Mouse (Mus musculus): ENCODE measurements around the gene Btbd1. TPM values are rescaled to one million over a fixed set of nuclear protein-coding genes. Genes with fewer than 3 reads are reported as not detected.

Gene Btbd1
- polyA plus RNA-seq, 1 experiment from 2014 or later, result 134 TPM

DNA sequence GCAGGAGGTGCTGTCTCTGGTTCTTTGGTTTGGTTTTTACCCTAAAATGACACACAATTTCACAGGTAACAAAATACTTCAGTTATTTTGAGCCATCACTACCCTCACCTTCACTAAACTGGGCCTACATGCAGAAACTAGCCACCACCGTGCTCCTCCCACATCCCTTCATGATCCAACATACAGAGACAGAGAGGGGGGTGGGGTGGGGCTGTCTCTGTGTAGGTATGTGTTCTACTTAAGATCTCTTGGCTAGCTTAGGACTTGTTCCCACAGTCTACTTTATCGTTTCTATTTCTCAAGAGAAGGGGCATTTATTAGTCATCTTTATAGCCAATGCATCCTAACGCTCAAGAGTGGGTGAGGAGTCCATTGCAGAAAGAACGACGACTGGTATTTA, 40.7 kb downstream of the Btbd1 start:
- DNase-seq, result peak; percentile 58
- 2% methylated on average over 5 of the region's 5 CpGs for WGBS

DNA sequence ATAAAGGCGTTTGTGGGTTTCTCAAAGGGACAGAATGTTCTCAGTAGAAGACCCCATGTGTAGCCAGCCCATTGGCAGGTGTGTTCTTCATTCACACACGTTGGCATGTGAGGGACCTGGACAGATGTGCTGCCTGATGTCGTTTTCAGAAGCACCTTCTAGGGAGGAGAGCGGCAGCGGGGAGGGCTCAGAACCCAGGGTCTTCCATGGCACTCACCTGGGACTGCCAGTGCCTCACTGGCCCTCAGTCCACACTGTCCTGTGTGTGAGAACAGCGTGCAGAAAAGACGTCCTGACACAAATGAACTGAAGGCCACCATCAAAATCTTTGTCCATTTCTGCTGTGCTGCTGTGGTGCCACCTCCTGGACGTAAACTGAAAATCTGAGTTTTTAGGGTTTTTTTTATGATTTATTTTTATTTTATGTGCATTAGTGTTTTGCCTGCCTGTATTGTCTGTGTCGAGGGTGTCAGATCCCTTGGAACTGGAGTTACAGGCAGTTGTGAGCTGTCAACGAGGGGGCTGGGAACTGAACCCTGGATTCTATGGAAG, 51.5 kb downstream of the Btbd1 start:
- no peaks in the 10 kb centered on the region for H3K9me3 ChIP-seq (ENCODE audit: control insufficient read depth, low read length)
- H3K4me3 ChIP-seq (replicated peaks; ENCODE audit: low read depth, low read length), result no peak overlapping the region
- no peak overlapping the region for H3K9ac ChIP-seq (replicated peaks; ENCODE audit: low read length)
- no peak overlapping the region for H3K4me2 ChIP-seq (ENCODE audit: low read length)
- WGBS, result 80% methylated on average over 10 of the region's 10 CpGs
- H3K27me3 ChIP-seq (ENCODE audit: control insufficient read depth, insufficient read depth, low read length), result no peaks in the 10 kb centered on the region
- H3K4me1 ChIP-seq (ENCODE audit: control insufficient read depth, insufficient read depth, low read length), result no peaks in the 10 kb centered on the region
- H3K27ac ChIP-seq (replicated peaks; ENCODE audit: low read depth, low read length), result 0 out of 2 replicates have a peak overlapping the region, but pooled peaks have one; percentile 10
- DNase-seq, result peak; percentile 58
- H3K36me3 ChIP-seq (ENCODE audit: control insufficient read depth, insufficient read depth, low read length), result peaks cover 22% of the 10 kb centered on the region
- no peak for ATAC-seq (ENCODE audit: low FRiP score, low TSS enrichment)

More for the DNA sequence above, 40.7 kb downstream of the Btbd1 start:
- ATAC-seq (ENCODE audit: low FRiP score, low TSS enrichment), result peak; percentile 49; the same call in 1 of the 2 replicates
- H3K4me2 ChIP-seq (ENCODE audit: low read length), result peak overlapping the region; percentile 78
- peaks cover 21% of the 10 kb centered on the region for H3K36me3 ChIP-seq (ENCODE audit: control insufficient read depth, insufficient read depth, low read length)
- H3K27ac ChIP-seq (replicated peaks; ENCODE audit: low read depth, low read length), result peak overlapping the region; percentile 99
- H3K9me3 ChIP-seq (ENCODE audit: control insufficient read depth, low read length), result no peaks in the 10 kb centered on the region
- no peaks in the 10 kb centered on the region for H3K27me3 ChIP-seq (ENCODE audit: control insufficient read depth, insufficient read depth, low read length)
- H3K9ac ChIP-seq (replicated peaks; ENCODE audit: low read length), result peak overlapping the region; percentile 79
- H3K4me1 ChIP-seq (ENCODE audit: control insufficient read depth, insufficient read depth, low read length), result peaks cover 9% of the 10 kb centered on the region
- H3K4me3 ChIP-seq (replicated peaks; ENCODE audit: low read depth, low read length), result peak overlapping the region; percentile 54

GRCm38 (mm10) chr7:81775325-81775724, 53.9 kb downstream of the Btbd1 start:
- Histone ChIP-seq H3K4me2 (ENCODE audit: low read length) (no peak overlapping the region), H3K27me3 (ENCODE audit: control insufficient read depth, insufficient read depth, low read length) (no peaks in the 10 kb centered on the region), H3K4me1 (ENCODE audit: control insufficient read depth, insufficient read depth, low read length) (no peaks in the 10 kb centered on the region), H3K9ac (replicated peaks; ENCODE audit: low read length) (no peak overlapping the region), H3K36me3 (ENCODE audit: control insufficient read depth, insufficient read depth, low read length) (peaks cover 6% of the 10 kb centered on the region), H3K9me3 (ENCODE audit: control insufficient read depth, low read length) (no peaks in the 10 kb centered on the region), H3K4me3 (replicated peaks; ENCODE audit: low read depth, low read length) (no peak overlapping the region), H3K27ac (replicated peaks; ENCODE audit: low read depth, low read length) (no peak overlapping the region)
- ATAC-seq (ENCODE audit: low FRiP score, low TSS enrichment), result no peak
- DNase-seq, result no peak
- WGBS, result 72% methylated on average over 5 of the region's 5 CpGs

- ATAC-seq (ENCODE audit: low FRiP score, low TSS enrichment) (no peak), DNase-seq (no peak)
- WGBS, result 81% methylated on average over 10 of the region's 10 CpGs
Observed at GRCm38 (mm10) chr7:81772786-81773539, 56.3 kb downstream of the Btbd1 start.

DNA sequence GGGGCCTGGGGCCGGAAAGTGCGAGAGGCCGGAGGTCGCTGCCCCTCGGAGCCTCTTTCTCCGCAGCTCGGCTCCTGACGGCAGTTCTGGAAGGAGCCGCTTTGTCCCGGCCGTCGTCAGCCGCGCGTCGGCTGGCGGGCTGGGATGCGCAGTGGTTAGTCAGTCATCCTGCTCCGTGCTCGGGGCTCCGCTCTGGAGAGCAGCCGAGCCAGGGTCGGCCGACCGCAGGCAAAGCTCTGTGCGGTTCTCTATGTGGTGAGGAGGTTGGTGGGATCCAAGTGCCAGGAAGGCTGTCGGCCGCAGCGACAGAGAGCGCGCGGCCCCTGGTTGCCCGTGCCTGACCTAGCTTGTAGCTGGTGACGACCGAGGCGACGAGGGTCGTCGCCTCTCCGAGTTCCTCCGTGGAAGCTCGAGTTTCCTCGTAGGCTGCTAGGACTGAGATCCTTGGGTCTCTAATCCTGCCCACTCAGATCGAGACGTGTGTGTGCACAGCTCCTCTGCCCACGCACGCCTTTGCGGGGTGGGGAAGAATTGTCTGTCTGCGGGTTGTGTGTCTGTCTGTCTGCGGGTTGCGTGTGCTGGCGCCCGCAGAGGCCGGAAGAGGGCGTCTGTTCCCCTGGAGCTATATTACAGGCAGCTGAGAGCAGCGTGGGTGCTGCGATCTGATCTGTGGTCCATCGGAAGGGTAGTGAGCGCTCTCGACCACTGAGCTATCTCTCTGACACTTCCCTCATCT, 66.0 kb downstream of the Btbd1 start:
- Histone ChIP-seq H3K27ac (replicated peaks; ENCODE audit: low read depth, low read length) (peak overlapping the region; percentile 88), H3K27me3 (ENCODE audit: control insufficient read depth, insufficient read depth, low read length) (no peaks in the 10 kb centered on the region), H3K9ac (replicated peaks; ENCODE audit: low read length) (peak overlapping the region; percentile 90), H3K4me1 (ENCODE audit: control insufficient read depth, insufficient read depth, low read length) (peaks cover 13% of the 10 kb centered on the region), H3K4me2 (ENCODE audit: low read length) (peak overlapping the region; percentile 92), H3K9me3 (ENCODE audit: control insufficient read depth, low read length) (no peaks in the 10 kb centered on the region), H3K4me3 (replicated peaks; ENCODE audit: low read depth, low read length) (peak overlapping the region; percentile 97), H3K36me3 (ENCODE audit: control insufficient read depth, insufficient read depth, low read length) (no peaks in the 10 kb centered on the region)
- ATAC-seq (ENCODE audit: low FRiP score, low TSS enrichment) (peak; percentile 79), DNase-seq (peak; percentile 48)
- 2% methylated on average over 60 of the region's 60 CpGs for WGBS

More at GRCm38 (mm10) chr7:81772786-81773539, 56.3 kb downstream of the Btbd1 start:
- H3K4me2 ChIP-seq (ENCODE audit: low read length), result no peak overlapping the region
- H3K4me1 ChIP-seq (ENCODE audit: control insufficient read depth, insufficient read depth, low read length), result no peaks in the 10 kb centered on the region
- H3K36me3 ChIP-seq (ENCODE audit: control insufficient read depth, insufficient read depth, low read length), result no peaks in the 10 kb centered on the region
- H3K27me3 ChIP-seq (ENCODE audit: control insufficient read depth, insufficient read depth, low read length), result no peaks in the 10 kb centered on the region
- no peak overlapping the region for H3K9ac ChIP-seq (replicated peaks; ENCODE audit: low read length)
- H3K4me3 ChIP-seq (replicated peaks; ENCODE audit: low read depth, low read length), result no peak overlapping the region
- no peaks in the 10 kb centered on the region for H3K9me3 ChIP-seq (ENCODE audit: control insufficient read depth, low read length)
- no peak overlapping the region for H3K27ac ChIP-seq (replicated peaks; ENCODE audit: low read depth, low read length)

DNA sequence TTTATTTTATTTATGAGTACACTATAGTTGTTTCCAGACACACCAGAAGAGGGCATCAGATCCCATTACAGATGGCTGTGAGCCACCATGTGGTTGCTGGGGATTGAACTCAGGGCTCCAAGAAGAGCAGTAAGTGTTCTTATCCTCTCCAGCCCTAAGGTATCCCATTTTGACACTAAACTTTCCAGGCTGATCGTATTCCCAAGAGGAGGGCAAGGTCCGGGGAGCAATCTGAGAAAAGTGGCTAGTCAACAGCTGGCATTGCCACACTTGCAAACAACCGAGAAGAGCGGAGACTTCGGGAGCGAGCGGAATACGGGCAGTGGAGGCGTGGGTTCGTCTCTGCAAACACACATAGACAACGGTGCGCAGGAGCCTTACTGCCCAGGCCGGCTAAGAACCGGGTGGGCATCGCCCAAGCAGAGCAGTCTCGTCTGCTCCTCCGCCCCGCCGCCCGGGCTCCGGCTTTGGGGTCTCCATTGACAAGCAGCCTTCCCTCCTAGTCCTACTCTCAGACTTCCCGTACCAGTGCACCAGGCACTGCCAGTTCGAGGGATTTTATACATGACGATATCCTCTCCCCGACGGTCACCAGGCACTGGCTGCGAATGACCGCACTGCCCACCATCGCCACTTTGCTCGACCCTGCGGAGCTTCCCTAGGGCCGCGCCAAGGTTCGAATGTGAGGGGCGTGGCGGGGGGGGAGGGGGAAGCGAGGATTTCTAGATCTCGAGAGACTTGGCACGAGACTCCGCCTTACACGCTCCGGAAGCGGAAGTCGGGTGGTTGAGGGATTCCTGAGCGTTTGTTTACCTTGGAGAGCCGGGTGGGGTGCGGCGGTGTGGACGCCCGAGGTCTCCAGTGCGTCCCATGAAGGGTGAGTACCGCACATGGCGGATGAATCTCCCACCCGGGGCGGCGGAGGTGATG, 66.8 kb downstream of the Btbd1 start, which contains the start of gene Ramac:
TSS of gene Ramac (plus strand) at position 746 of the 930 bp plus-strand sequence.
- Histone ChIP-seq H3K27ac (replicated peaks; ENCODE audit: low read depth, low read length) (peak within 1 kb of the TSS; percentile 88), H3K4me2 (ENCODE audit: low read length) (peak within 1 kb of the TSS; percentile 92), H3K4me1 (ENCODE audit: control insufficient read depth, insufficient read depth, low read length) (peaks cover 13% of the 10 kb centered on the region), H3K9me3 (ENCODE audit: control insufficient read depth, low read length) (no peaks in the 10 kb centered on the region), H3K9ac (replicated peaks; ENCODE audit: low read length) (peak within 1 kb of the TSS; percentile 90), H3K27me3 (ENCODE audit: control insufficient read depth, insufficient read depth, low read length) (no peaks in the 10 kb centered on the region), H3K4me3 (replicated peaks; ENCODE audit: low read depth, low read length) (peak within 1 kb of the TSS; percentile 97), H3K36me3 (ENCODE audit: control insufficient read depth, insufficient read depth, low read length) (no peaks in the 10 kb centered on the region)
- ATAC-seq (ENCODE audit: low FRiP score, low TSS enrichment) (peak; percentile 97), DNase-seq (peak; percentile 97)
- under 1% methylated on average over 56 of the region's 56 CpGs for WGBS

DNA sequence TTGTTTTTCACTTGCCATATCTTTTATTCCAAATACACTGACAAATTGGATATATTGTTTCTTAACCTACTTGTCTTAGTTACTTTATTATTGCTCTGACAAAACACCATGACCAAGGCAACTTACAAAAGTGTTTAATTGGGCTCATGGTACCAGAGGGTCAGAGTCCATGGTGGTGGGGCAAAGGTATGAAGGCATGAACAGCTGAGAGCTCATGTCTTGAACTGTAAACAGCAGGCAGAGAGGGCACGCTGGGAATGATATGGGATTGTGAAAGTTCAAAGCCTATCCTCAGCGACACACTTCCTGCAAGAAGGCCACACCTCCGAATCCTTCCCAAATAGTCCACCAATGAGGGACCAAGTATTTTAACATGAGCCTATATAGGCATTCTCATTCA, 81.3 kb downstream of the Btbd1 start:
- no peaks in the 10 kb centered on the region for H3K36me3 ChIP-seq (ENCODE audit: control insufficient read depth, insufficient read depth, low read length)
- no peak overlapping the region for H3K27ac ChIP-seq (replicated peaks; ENCODE audit: low read depth, low read length)
- H3K9me3 ChIP-seq (ENCODE audit: control insufficient read depth, low read length), result no peaks in the 10 kb centered on the region

GRCm38 (mm10) chr7:81744145-81744544, 85.1 kb downstream of the Btbd1 start:
- 78% methylated on average over 4 of the region's 4 CpGs for WGBS
- Histone ChIP-seq H3K9me3 (ENCODE audit: control insufficient read depth, low read length) (no peaks in the 10 kb centered on the region), H3K4me1 (ENCODE audit: control insufficient read depth, insufficient read depth, low read length) (no peaks in the 10 kb centered on the region), H3K27me3 (ENCODE audit: control insufficient read depth, insufficient read depth, low read length) (no peaks in the 10 kb centered on the region), H3K27ac (replicated peaks; ENCODE audit: low read depth, low read length) (no peak overlapping the region), H3K36me3 (ENCODE audit: control insufficient read depth, insufficient read depth, low read length) (no peaks in the 10 kb centered on the region), H3K4me2 (ENCODE audit: low read length) (no peak overlapping the region), H3K4me3 (replicated peaks; ENCODE audit: low read depth, low read length) (no peak overlapping the region), H3K9ac (replicated peaks; ENCODE audit: low read length) (no peak overlapping the region)
- ATAC-seq (ENCODE audit: low FRiP score, low TSS enrichment) (no peak), DNase-seq (peak; percentile 45)

More for the DNA sequence above, 81.3 kb downstream of the Btbd1 start:
- Histone ChIP-seq H3K27me3 (ENCODE audit: control insufficient read depth, insufficient read depth, low read length) (no peaks in the 10 kb centered on the region), H3K9ac (replicated peaks; ENCODE audit: low read length) (no peak overlapping the region), H3K4me3 (replicated peaks; ENCODE audit: low read depth, low read length) (no peak overlapping the region), H3K4me2 (ENCODE audit: low read length) (no peak overlapping the region), H3K4me1 (ENCODE audit: control insufficient read depth, insufficient read depth, low read length) (no peaks in the 10 kb centered on the region)
- no peak for ATAC-seq (ENCODE audit: low FRiP score, low TSS enrichment)
- WGBS, result 81% methylated on average over 3 of the region's 3 CpGs
- DNase-seq, result no peak

All from midbrain, embryonic 14.5 days (tissue).